Mouse (Mus musculus): Measurements from ENCODE around the gene Rarres2.

DNA sequence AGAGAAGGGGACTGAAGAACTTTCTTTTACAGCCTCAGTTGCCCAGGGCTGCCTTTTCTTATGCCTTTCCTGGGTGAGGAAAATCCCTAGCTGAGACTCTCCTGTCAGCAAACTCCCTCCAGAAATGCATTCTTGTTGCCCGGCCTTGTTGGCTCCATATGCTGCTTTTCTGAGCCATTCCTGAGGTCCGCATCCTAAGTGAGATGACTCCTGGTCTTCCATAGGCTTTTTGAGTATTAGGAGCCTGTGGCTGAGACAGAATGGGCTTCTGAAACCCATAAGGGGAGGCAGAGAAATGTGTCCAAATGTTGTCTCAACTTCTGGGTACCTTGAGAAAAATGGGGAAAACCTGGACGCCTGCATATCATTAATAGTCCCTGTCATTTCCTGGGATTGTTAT, 1.4 kb upstream of the Rarres2 start:
- TF ChIP-seq CTCF (IDR thresholded peaks at IDR 0.05; ENCODE audit: low read depth, low read length) (no peak), POLR2A (IDR thresholded peaks at IDR 0.05; ENCODE audit: borderline replicate concordance, low read depth, low read length) (no peak)

Data from bone marrow macrophage, adult 2 months (primary cell).